Mouse (Mus musculus): Measurements from ENCODE around the gene Snd1. TPM values are rescaled to one million over a fixed set of nuclear protein-coding genes. Genes with fewer than 3 reads are reported as not detected.
"Not testable (repeated sequence)": the region's sequence is repeated elsewhere in the genome, so short reads cannot be mapped to it uniquely, and the experiment has no call there.

Gene Snd1
- total RNA-seq, 2 experiments from 2014 or later = 80.5 to 88.1 TPM

DNA sequence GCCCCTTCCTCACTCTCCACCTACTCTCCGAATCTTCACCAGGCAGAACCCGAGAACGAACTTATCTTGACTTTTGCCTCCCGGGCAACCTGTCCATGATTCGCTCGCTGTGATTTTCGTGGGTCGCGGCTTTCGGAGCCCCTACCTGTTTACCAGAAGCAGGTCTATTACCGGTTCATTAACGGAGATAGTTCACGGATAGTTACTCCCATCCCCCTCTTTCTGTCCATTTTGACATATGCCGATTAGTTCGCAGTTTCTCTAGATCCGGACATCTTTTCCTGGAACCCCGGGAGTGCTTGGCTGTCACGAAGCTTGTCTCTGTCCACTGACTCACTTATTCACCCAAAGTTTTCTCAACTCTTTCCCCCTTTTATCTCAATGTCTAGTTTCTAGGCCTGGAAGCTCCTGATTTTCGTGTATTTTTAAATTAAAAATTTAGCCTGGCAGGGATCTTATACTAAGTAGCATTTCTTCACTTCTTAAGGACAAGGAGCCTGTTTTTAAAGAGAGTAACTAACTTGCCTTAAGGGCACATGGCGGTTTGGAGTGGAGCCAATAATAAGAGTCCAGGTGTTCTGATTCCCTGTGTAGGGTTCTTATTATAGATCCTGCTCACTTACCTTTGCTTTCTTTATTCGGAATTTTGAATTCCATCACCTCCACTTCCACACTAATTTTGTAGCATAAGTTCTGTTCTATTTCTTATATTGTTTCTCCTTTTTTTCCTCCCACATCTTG, 6.0 kb downstream of the Snd1 start:
- intact Hi-C loops (cut with DNase I) = loop anchor here (1.0 to 5.0 kb wide), 2 partner anchors 57 to 219 kb away; no protein-coding TSS in a partner anchor
- peak in 1 of 2 experiments; percentile 7 for DNase-seq (ENCODE audit: low spot score in 2 of 2)

DNA sequence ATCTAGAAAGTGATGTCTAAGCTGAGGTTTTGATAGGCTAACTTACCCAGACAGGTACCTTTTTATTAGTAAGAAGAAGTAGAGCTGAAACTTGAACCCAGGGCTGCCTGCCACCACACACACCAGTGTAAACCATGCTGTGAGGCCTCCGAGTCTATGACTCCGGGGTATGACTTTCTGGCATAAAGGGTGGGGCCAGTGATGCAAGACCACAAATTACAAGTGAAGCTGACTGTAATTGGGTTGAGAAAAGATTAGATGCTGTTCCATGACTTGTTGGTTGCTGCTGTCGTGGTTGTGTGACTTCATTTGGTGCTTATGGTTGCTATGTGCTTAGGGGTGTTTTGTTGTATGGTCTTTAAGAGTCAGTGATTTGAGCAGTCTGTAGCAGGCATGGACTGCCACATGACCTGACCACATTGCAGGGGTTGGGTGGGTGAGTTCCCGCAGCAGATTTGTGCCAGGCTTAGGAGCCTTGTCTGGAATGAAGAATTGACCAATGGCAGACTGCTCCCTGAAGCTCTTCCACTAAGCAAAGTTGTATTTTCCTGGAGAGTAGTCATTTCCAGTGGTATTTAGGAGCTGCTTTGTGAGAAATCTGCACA, 7.9 kb downstream of the Snd1 start:
- intact Hi-C loops (cut with DNase I) = loop anchor here (5.0 kb wide), 1 partner anchor 221 kb away; no protein-coding TSS in a partner anchor
- no peak for DNase-seq (ENCODE audit: low spot score in 2 of 2)

DNA sequence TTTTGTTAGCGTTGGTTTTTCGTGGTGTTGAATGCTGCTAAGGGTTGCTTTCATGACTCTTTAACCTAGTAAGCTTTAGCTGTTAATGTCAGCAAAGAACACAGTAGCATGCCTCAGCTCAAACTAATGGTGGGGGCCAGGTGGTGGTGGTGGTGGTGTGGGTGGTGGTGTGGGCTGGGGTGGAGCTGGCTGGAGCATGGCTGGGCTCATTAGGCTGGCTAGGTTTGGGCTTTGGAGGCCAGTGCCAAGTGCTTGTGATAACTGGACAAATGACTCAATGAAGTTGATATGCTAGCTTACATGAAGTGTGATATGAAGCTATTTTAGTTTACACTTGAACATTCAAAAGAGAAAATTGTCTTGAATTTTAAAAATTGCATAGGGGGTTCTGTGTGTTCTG, 11.1 kb downstream of the Snd1 start:
- DNase-seq (ENCODE audit: low spot score in 2 of 2) = no peak
- intact Hi-C loops (cut with DNase I) = no loop called here

DNA sequence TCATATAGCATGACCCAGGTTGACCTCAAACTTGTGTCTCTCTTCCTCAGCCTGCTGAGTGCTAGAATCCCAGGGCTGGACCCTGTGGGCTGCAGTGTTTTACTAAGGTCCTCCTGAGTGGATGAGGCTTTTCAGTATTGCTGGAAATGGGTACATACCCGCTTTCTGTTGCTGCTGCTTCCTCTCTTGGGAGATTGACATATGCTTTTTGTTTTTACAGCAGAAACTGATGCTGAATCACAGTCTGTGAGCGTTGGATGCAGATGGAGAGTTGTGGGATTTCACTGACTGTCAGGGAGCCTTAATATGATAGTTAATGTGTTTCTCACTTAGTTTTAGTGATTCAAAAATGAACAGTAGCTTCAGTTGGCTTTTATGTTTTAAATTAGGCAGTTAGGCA, 11.5 kb downstream of the Snd1 start:
- intact Hi-C loops (cut with DNase I) = no loop called here
- DNase-seq (ENCODE audit: low spot score in 2 of 2) = peak in 1 of 2 experiments; percentile 32

DNA sequence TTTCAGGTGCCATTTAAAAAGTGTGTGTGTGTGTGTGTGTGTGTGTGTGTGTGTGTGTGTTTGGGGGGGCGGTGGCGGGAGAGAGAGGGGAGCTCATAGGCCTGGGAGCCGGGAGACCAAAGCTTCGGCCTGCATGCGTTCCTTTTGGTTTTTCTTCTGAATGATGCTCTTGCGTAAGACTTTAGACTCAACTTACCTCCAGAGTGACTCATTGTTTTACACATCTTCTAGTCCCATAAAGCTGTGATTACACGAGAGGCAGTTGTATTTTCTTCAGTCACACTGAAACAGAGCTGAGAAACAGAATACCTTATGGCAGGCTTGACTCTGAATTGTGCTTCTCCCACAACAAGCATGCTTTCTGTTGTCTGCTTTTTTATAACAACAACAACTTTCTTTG, 12.0 kb downstream of the Snd1 start:
- intact Hi-C loops (cut with DNase I) = no loop called here
- peak in 1 of 2 experiments; percentile 30 for DNase-seq (ENCODE audit: low spot score in 2 of 2)

DNA sequence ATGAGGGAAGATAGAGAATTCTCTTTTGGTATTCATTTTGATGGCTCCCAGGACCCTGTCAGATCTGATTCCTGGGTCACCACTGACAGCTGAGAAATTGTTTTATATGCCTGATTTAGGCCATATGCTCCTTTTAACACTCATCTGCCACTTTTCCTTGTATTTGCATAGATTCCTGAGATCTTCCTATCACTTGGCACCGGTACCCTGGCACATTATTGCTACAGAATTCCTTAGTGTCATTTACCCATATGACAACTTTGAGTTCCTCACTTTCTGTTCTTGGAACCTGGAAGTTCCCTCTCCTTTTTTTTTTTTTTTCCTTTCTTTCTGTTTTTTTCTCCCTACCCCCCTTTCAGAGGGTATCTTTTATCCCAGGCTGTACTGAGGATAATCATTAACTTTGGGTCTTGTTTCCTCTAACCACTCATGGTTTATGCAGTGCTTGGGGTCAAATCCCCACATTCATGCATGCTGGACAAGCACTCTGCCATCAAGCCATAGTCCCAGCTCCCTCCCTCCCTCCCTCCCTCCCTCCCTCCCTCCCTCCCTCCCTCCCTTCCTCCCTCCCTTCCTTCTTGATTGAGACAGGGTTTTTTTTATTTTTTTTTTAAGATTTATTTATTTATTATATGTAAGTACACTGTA, 13.4 kb downstream of the Snd1 start:
- DNase-seq (ENCODE audit: low spot score in 2 of 2) = no peak
- intact Hi-C loops (cut with DNase I) = no loop called here

DNA sequence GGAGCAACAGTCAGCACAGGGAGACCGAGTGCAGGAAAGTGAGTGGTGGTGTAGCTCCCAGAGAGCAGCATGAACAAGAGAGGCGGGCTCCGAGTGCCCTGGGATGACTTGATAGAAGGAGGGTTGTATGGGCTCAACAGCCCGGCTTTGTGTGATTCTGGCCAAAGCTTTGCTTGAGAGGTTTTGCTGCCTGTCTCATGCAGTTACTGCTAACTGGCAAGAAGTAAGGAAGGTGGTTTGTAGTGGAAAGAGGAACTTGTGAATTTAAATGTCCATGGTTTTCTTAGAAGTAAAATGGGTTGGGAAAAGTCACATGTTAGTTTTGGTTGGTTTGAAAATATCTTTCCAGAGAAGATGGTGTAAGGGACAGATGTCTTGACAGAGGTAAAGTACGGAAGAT, 15.7 kb downstream of the Snd1 start:
- intact Hi-C loops (cut with DNase I) = no loop called here
- DNase-seq (ENCODE audit: low spot score in 2 of 2) = no peak

DNA sequence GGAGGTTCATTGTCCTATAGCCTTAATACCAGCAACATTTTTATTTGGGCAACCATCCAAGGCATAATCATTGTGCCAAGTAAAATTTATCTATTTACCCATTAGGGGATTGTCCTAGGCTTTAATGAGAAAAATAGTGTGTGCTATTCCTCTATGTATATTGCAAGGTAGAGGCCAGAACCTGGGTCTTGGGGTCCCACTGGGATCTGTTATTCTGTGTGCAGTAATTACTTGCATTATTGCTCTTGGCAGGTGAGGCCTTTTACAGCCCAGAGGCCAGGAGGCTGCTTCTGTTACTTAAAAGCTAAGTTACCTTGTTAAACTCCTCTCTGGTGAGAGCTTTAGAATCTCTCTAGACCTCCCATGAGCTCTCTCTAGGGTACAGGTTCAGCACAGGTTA, 16.3 kb downstream of the Snd1 start:
- no peak for DNase-seq (ENCODE audit: low spot score in 2 of 2)
- intact Hi-C loops (cut with DNase I) = no loop called here

DNA sequence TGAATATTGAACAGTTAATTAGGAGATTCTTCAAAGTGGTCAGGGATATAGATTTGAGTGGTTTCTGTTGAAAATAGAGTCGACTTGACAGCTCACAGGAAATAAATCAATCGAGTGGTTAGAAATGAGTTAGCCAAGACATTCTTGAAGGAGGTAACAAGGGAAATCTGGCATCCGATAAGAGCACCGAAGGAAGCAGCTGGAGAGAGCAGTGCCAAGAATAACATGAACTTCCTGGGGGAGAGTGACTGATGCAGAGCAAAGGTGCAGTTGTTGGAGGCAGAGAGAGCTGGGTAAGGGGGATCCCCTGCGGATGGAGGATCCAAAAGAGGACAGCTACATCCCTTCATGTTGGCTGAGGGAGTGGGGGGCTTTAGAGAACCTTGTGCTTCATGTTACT, 22.9 kb downstream of the Snd1 start:
- no peak for DNase-seq (ENCODE audit: low spot score in 2 of 2)
- intact Hi-C loops (cut with DNase I) = no loop called here

DNA sequence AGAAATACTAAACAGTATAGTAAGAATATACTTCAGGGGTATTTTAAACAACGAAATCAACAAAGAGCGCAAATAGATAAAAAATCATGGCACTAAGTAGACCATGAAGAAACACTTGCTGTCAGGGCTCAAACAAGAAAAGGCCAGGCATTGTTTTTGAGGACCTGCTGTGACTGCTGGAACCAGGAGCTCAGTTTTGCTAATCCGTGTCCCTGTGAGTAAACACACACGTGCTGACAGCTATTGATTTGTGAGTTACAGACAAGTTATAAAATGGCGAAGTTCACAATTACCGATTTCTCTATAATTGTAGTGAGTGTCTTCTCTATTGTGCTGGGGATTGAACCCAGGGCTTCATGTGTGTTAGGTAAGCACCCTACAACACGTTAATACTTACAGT, 27.6 kb downstream of the Snd1 start:
- DNase-seq (ENCODE audit: low spot score in 2 of 2) = no peak
- intact Hi-C loops (cut with DNase I) = no loop called here

DNA sequence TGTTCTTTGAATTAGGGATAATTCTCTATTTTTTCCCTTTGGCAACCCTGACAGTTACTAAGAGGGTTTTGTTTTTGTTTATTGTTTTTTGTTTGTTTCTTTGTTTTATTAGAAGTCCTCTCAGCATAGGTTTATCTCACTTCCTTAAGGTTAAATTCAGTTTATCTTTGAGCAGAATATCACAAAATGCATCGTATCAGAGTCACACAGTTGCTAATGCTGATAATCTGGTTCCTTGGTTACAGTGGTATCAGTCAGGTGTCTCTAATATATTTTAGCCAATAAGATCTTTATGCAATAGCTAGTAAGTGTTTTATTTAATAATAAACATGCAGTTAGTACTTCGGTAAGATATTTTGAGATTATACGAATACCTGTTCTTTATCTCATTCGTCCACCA, 28.2 kb downstream of the Snd1 start:
- no peak for DNase-seq (ENCODE audit: low spot score in 2 of 2)
- intact Hi-C loops (cut with DNase I) = no loop called here

DNA sequence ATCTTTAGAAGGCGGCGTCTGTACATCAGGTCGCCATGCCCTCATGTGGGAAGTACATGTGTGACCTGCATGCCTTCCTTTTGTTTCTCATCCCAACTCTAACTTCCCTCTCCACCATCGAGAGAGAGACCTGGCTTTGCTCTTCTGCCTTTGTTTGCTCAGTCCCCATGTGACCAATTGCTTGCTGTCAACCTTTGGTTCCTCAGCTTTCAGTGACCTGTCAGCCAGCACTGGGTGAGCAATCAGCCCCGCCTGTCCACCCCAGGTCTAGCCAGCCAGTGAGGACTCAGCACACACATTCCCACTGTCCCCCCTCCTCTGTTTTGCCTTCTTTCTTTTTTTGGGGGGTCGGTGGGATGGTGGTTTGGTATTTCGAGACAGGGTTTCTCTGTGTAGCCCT, 29.7 kb downstream of the Snd1 start:
- intact Hi-C loops (cut with DNase I) = no loop called here

DNA sequence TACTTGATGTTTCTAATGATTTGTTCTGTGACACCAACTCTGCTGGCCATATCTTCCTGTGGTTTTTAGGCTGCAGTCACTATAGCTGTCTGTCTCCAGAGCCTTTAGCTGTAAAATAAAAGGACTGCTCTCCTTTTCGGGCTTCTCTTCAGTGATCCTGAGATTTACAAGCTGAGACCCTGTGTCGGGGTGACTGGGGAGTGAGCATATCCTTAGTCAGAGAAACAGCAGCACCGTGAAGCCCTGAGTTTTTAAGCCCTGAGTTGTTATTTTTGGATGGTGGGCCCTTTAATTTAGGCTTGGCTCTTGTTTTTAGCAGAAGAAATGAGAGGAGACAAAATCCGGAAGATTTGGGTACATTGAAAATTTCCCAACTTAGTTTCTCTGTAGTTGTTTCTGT, 32.8 kb downstream of the Snd1 start:
- DNase-seq (ENCODE audit: low spot score in 2 of 2) = no peak
- intact Hi-C loops (cut with DNase I) = no loop called here

More for the DNA sequence above, 29.7 kb downstream of the Snd1 start:
- no peak for DNase-seq (ENCODE audit: low spot score in 2 of 2)

DNA sequence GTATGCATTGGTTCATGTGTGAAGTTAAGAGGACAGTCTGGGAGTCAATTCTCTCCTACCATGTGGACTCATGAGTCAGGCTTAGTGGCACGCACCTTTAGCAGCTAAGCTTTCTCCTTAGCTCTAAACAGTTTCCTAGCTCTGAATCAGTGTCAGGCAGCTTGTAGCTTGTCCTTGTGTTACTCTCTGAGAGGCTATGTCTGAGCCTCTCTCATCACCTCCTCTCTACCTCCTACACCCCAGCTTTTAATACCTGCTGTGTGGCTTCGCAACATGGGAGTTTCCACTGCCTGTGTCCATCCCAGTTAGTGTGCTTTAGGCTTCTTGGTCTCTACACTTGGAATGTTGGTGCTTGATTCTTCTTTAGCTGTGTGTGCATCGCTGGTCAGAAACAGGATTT, 39.3 kb downstream of the Snd1 start:
- peak in 1 of 2 experiments; percentile 47 for DNase-seq (ENCODE audit: low spot score in 2 of 2)
- intact Hi-C loops (cut with DNase I) = no loop called here

DNA sequence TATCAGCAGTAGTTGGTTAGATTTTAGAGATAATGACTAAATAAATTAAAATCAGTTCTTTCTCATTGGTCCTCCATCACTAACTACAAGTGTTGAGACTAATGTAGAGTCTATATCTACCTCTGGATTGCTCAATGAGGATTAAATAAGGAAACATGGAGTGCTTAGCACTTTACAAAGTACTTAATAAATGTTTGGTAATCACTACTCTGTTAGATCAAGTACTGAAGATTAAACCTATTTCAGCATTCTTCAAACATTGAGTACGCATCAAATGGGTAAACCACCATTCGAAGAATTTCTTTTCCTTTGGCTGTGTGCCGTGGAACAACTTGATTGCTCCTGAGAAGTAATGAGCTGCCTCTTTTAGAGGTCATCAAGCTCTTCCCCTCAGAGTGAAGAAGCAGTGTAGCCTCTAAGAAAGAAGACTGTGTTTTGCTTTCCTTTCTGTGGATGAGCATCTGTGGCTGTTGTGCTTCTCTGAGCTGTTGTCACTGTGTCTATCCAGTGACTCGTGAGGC, 40.0 kb downstream of the Snd1 start:
- no peak for DNase-seq (ENCODE audit: low spot score in 2 of 2)
- intact Hi-C loops (cut with DNase I) = no loop called here

DNA sequence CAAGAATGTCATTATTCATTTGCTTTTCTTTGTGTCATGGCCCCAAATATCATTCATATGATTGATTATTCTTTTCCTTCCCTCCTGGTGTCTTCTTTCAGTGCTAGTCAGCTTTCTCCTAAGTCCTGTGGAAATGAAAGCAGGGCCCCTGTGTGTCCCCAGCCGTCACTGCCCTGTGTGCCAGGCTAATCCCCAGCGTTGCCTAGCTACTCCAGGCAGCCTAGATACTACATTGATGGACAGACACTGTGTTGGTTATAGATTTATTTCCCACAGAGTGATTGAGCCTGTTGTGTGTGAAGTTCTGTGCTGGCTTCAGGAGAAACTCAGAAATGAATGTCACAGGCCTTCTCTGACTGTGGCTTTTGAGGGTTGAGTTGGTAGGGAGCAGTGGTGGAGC, 41.7 kb downstream of the Snd1 start:
- intact Hi-C loops (cut with DNase I) = no loop called here
- DNase-seq (ENCODE audit: low spot score in 2 of 2) = no peak

DNA sequence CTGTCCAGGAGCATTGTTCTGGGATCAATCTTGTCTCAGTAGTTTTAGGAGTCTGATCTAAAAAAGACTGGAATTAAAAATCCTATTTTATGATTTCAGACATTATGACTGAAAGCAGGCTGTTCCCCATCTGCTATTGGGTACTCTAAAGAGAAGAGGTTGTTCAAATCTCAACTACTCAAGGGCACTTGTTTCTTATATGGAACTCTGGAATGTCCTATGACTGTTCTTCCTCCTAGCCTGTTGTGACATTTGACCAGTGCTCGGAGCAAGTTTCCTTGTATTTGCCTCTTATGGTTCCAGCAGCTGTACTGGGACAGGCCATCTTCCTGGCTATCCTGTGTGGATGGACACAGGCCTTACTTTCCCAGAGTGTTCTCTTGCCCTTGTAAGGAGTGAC, 42.1 kb downstream of the Snd1 start:
- intact Hi-C loops (cut with DNase I) = no loop called here

DNA sequence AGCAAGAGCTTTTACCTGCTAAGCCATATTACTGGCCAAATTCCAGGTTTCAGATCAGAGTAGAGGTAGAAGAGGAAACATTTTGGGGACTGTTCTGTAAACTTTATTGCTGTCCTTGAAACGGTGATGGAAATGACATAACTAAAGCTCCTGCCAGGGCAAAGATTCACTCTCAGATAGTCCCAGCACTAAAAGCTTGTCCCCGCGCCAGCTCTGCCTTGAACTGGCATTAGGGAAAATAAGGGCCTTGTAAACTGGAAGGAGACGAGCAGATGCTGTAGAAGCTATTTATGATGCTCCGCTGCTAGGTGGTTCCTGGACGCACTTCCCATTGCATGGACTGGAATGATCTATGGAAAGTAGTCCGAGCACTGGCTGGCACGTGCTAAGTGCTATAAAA, 44.5 kb downstream of the Snd1 start:
- DNase-seq (ENCODE audit: low spot score in 2 of 2) = no peak
- intact Hi-C loops (cut with DNase I) = no loop called here

More for the DNA sequence above, 42.1 kb downstream of the Snd1 start:
- DNase-seq (ENCODE audit: low spot score in 2 of 2) = no peak

DNA sequence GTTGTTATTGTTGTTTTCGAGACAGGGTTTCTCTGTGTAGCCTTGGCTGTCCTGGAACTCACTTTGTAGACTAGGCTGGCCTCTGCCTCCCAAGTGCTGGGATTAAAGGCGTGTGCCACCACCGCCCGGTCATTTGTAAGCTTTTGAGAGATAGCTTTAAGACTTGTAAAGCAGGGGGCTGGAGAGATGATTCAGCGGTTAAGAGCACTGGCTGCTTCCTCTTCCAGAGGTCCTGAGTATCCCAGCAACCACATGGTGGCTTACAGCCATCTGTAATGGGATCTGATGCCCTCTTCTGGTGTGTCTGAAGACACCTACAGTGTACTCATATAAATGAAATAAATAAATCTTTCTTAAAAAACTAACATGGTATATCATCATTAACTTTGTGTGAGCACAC, 45.8 kb downstream of the Snd1 start:
- DNase-seq (ENCODE audit: low spot score in 2 of 2); intact Hi-C loops (cut with DNase I): not testable (repeated sequence)

DNA sequence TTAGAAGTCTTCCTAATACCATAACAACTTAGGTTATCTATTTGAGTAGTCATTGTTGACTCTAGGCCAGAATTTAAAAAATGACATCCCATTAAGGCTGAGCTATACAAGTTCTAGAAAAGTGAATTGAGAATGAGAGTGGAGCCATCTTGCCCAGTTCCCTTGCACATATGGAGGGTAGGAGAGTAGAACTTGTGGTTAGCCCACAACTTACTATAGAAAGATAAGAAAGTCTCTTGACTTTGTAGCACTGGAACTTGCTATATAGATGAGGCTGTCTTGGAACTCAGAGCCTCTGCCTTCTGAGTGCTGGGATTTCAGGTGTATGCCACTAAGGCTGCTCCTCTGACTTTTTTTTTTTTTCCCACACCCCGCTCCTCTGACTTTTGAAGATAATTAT, 46.5 kb downstream of the Snd1 start:
- intact Hi-C loops (cut with DNase I) = no loop called here

DNA sequence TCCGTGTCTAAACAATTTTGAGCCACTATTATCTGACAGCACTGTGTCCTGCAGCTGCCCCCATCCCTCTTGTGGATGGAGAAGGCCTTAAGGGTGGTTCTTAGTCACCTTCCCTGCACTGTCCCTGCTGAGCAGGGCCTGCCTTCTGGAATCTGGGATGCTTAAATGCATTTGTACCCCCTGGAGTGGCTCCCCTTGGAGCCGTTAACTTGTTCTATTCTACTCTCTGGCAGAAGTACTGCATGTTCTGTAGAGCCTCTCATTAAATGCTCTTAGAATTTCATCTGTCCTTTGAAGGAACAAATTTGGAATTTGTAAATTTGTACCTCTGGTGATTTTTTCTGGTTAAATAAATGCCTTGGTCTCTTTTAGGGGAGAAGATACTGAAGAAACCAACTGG, 50.6 kb downstream of the Snd1 start:
- DNase-seq (ENCODE audit: low spot score in 2 of 2) = no peak
- intact Hi-C loops (cut with DNase I) = no loop called here

More for the DNA sequence above, 46.5 kb downstream of the Snd1 start:
- no peak for DNase-seq (ENCODE audit: low spot score in 2 of 2)

All from left cerebral cortex, postnatal 25 days (tissue).